Mouse (Mus musculus): ENCODE measurements around the gene Tsc1. TPM values are rescaled to one million over a fixed set of nuclear protein-coding genes. Genes with fewer than 3 reads are reported as not detected.

Gene Tsc1
- total RNA-seq, 1 experiment = 14.9 TPM

- no peaks in the 10 kb centered on the region for H3K36me3 ChIP-seq (ENCODE audit: control insufficient read depth, insufficient read depth, low read length, poor library complexity, severe bottlenecking)
- DNase-seq (ENCODE audit: low read depth, low spot score) = no peak
- H3K4me3 ChIP-seq (ENCODE audit: insufficient read depth in 1 of 2, low read depth in 1 of 2, low read length in 2 of 2, poor library complexity in 1 of 2, severe bottlenecking in 1 of 2) = peak overlapping the region; percentile 82 to 94
- H3K4me1 ChIP-seq (ENCODE audit: control insufficient read depth in 2 of 2, insufficient read depth in 2 of 2, low read length in 2 of 2, poor library complexity in 1 of 2) = peaks cover 3 to 4% of the 10 kb centered on the region in 2 experiments; a peak in 3 of 4 replicates
- TF ChIP-seq HCFC1 (IDR thresholded peaks at IDR 0.05; ENCODE audit: borderline replicate concordance, insufficient read depth, low read length) (no peak), MAFK (IDR thresholded peaks at IDR 0.05; ENCODE audit: insufficient read depth, low read depth, low read length) (no peak)
- H3K27ac ChIP-seq (ENCODE audit: insufficient read depth, low read depth, low read length, poor library complexity, severe bottlenecking) = peak overlapping the region; percentile 68
- in situ Hi-C loops (cut with MboI; ENCODE audit: low sequenced_read_pairs in 2 of 2, unreplicated experiment in 2 of 2) = no loop called here
- H3K9me3 ChIP-seq (ENCODE audit: control insufficient read depth, insufficient read depth, low read depth, low read length) = no peaks in the 10 kb centered on the region
- H3K9ac ChIP-seq (ENCODE audit: insufficient read depth, low read depth, low read length, poor library complexity, severe bottlenecking) = peak overlapping the region; percentile 88
Observed at GRCm38 (mm10) chr2:28641435-28641941, 460 bp downstream of the Tsc1 start.

DNA sequence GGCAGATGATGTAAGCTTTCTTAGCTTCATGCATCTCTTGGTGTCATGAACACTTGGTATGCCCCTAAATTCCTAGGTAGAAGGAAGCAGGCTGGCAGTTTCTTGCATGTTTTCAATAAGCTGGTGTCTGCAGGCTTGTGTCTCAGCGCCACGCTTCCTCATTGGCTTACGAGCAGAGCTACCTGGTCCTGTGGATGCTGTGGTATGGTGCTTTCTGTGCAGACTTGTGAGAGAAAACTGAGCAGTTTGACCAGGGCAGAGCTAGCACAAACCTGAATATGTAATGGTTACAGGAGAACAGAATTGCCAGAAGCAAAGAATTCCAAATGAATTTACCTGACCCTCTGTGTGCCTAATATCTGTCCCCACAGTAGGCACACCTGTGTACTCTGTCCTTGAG, 2.1 kb downstream of the Tsc1 start:
- no peaks in the 10 kb centered on the region for H3K36me3 ChIP-seq (ENCODE audit: control insufficient read depth, insufficient read depth, low read length, poor library complexity, severe bottlenecking)
- no peak for DNase-seq (ENCODE audit: low read depth, low spot score)
- H3K4me3 ChIP-seq (ENCODE audit: insufficient read depth in 1 of 2, low read depth in 1 of 2, low read length in 2 of 2, poor library complexity in 1 of 2, severe bottlenecking in 1 of 2) = no peak overlapping the region
- TF ChIP-seq HCFC1 (IDR thresholded peaks at IDR 0.05; ENCODE audit: borderline replicate concordance, insufficient read depth, low read length) (no peak), CHD2 (IDR thresholded peaks at IDR 0.05; ENCODE audit: low read depth, low read length) (no peak), ZC3H11A (IDR thresholded peaks at IDR 0.05; ENCODE audit: borderline replicate concordance, low read depth, low read length) (no peak), MAFK (IDR thresholded peaks at IDR 0.05; ENCODE audit: insufficient read depth, low read depth, low read length) (no peak), ZNF384 (IDR thresholded peaks at IDR 0.05; ENCODE audit: low read depth, low read length) (no peak)
- H3K27ac ChIP-seq (ENCODE audit: insufficient read depth, low read depth, low read length, poor library complexity, severe bottlenecking) = no peak overlapping the region
- H3K9me3 ChIP-seq (ENCODE audit: control insufficient read depth, insufficient read depth, low read depth, low read length) = no peaks in the 10 kb centered on the region
- H3K9ac ChIP-seq (ENCODE audit: insufficient read depth, low read depth, low read length, poor library complexity, severe bottlenecking) = no peak overlapping the region
- in situ Hi-C loops (cut with MboI; ENCODE audit: low sequenced_read_pairs in 2 of 2, unreplicated experiment in 2 of 2) = no loop called here
- peaks cover 3 to 4% of the 10 kb centered on the region in 2 experiments; a peak in 3 of 4 replicates for H3K4me1 ChIP-seq (ENCODE audit: control insufficient read depth in 2 of 2, insufficient read depth in 2 of 2, low read length in 2 of 2, poor library complexity in 1 of 2)

DNA sequence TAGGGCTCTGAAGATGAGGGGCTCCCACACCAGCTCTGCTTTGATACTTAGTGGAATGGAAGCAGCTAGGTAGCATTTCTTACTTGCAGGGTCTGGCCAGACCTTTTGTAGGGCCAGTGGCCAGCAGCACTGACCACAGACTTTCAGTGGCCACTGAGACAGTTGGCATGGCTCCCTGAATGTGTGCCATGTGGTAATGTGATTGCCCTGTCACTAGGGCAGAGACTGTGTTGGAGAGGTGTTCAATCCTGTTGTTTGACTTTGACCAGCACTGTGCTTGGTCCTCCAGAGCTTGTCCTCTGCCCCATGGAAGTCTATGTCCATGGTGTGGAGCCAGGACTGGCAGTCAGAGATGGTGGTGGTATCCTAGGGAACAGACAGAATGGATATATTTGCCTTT, 9.5 kb downstream of the Tsc1 start:
- in situ Hi-C loops (cut with MboI; ENCODE audit: low sequenced_read_pairs in 2 of 2, unreplicated experiment in 2 of 2) = no loop called here
- H3K9ac ChIP-seq (ENCODE audit: insufficient read depth, low read depth, low read length, poor library complexity, severe bottlenecking) = no peak overlapping the region
- H3K36me3 ChIP-seq (ENCODE audit: control insufficient read depth, insufficient read depth, low read length, poor library complexity, severe bottlenecking) = no peaks in the 10 kb centered on the region
- DNase-seq (ENCODE audit: low read depth, low spot score) = no peak
- TF ChIP-seq HCFC1 (IDR thresholded peaks at IDR 0.05; ENCODE audit: borderline replicate concordance, insufficient read depth, low read length) (no peak), MAFK (IDR thresholded peaks at IDR 0.05; ENCODE audit: insufficient read depth, low read depth, low read length) (no peak), ZNF384 (IDR thresholded peaks at IDR 0.05; ENCODE audit: low read depth, low read length) (no peak), ZC3H11A (IDR thresholded peaks at IDR 0.05; ENCODE audit: borderline replicate concordance, low read depth, low read length) (no peak), CHD2 (IDR thresholded peaks at IDR 0.05; ENCODE audit: low read depth, low read length) (no peak)
- H3K4me1 ChIP-seq (ENCODE audit: control insufficient read depth in 2 of 2, insufficient read depth in 2 of 2, low read length in 2 of 2, poor library complexity in 1 of 2) = no peaks in the 10 kb centered on the region
- no peaks in the 10 kb centered on the region for H3K9me3 ChIP-seq (ENCODE audit: control insufficient read depth, insufficient read depth, low read depth, low read length)
- no peak overlapping the region for H3K27ac ChIP-seq (ENCODE audit: insufficient read depth, low read depth, low read length, poor library complexity, severe bottlenecking)
- H3K4me3 ChIP-seq (ENCODE audit: insufficient read depth in 1 of 2, low read depth in 1 of 2, low read length in 2 of 2, poor library complexity in 1 of 2, severe bottlenecking in 1 of 2) = no peak overlapping the region

- no peaks in the 10 kb centered on the region for H3K9me3 ChIP-seq (ENCODE audit: control insufficient read depth, insufficient read depth, low read depth, low read length)
- H3K4me3 ChIP-seq (ENCODE audit: insufficient read depth in 1 of 2, low read depth in 1 of 2, low read length in 2 of 2, poor library complexity in 1 of 2, severe bottlenecking in 1 of 2) = no peak overlapping the region
- H3K36me3 ChIP-seq (ENCODE audit: control insufficient read depth, insufficient read depth, low read length, poor library complexity, severe bottlenecking) = peaks cover 9% of the 10 kb centered on the region; the same call in 1 of the 2 replicates
- H3K9ac ChIP-seq (ENCODE audit: insufficient read depth, low read depth, low read length, poor library complexity, severe bottlenecking) = no peak overlapping the region
- H3K27ac ChIP-seq (ENCODE audit: insufficient read depth, low read depth, low read length, poor library complexity, severe bottlenecking) = no peak overlapping the region
- H3K4me1 ChIP-seq (ENCODE audit: control insufficient read depth in 2 of 2, insufficient read depth in 2 of 2, low read length in 2 of 2, poor library complexity in 1 of 2) = peaks cover 0 to 4% of the 10 kb centered on the region in 2 experiments; a peak in 1 of 4 replicates
- in situ Hi-C loops (cut with MboI; ENCODE audit: low sequenced_read_pairs in 2 of 2, unreplicated experiment in 2 of 2) = no loop called here
- TF ChIP-seq CHD2 (IDR thresholded peaks at IDR 0.05; ENCODE audit: low read depth, low read length) (no peak), ZC3H11A (IDR thresholded peaks at IDR 0.05; ENCODE audit: borderline replicate concordance, low read depth, low read length) (no peak), ZNF384 (IDR thresholded peaks at IDR 0.05; ENCODE audit: low read depth, low read length) (no peak), MAFK (IDR thresholded peaks at IDR 0.05; ENCODE audit: insufficient read depth, low read depth, low read length) (no peak), HCFC1 (IDR thresholded peaks at IDR 0.05; ENCODE audit: borderline replicate concordance, insufficient read depth, low read length) (no peak)
- DNase-seq (ENCODE audit: low read depth, low spot score) = no peak
Observed at GRCm38 (mm10) chr2:28653351-28653750, 12.3 kb downstream of the Tsc1 start.

DNA sequence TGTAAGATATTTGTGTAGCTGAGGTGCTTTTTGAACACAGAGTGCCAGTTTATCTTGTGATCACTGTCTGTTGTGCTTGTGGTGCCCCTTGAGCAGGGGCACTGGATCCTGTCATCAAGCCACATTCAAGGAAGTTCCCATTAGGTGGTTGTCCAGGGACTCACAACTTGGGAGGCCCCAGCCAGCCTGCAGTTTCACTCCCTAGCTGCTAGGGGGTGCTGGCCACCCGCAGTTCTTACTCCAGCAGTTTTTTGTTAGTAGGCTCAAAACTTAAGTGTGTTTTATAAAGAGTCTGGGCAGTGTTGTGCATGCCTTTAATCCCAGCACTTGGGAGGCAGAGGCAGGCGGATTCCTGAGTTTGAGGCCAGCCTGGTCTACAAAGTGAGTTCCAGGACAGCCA, 13.3 kb downstream of the Tsc1 start:
- Histone ChIP-seq H3K4me1 (ENCODE audit: control insufficient read depth in 2 of 2, insufficient read depth in 2 of 2, low read length in 2 of 2, poor library complexity in 1 of 2) (peaks cover 0 to 4% of the 10 kb centered on the region in 2 experiments; a peak in 1 of 4 replicates), H3K9me3 (ENCODE audit: control insufficient read depth, insufficient read depth, low read depth, low read length) (no peaks in the 10 kb centered on the region), H3K27ac (ENCODE audit: insufficient read depth, low read depth, low read length, poor library complexity, severe bottlenecking) (no peak overlapping the region), H3K4me3 (ENCODE audit: insufficient read depth in 1 of 2, low read depth in 1 of 2, low read length in 2 of 2, poor library complexity in 1 of 2, severe bottlenecking in 1 of 2) (no peak overlapping the region), H3K36me3 (ENCODE audit: control insufficient read depth, insufficient read depth, low read length, poor library complexity, severe bottlenecking) (peaks cover 12% of the 10 kb centered on the region; the same call in 1 of the 2 replicates), H3K9ac (ENCODE audit: insufficient read depth, low read depth, low read length, poor library complexity, severe bottlenecking) (no peak overlapping the region)
- TF ChIP-seq ZNF384 (IDR thresholded peaks at IDR 0.05; ENCODE audit: low read depth, low read length) (no peak), CHD2 (IDR thresholded peaks at IDR 0.05; ENCODE audit: low read depth, low read length) (no peak), MAFK (IDR thresholded peaks at IDR 0.05; ENCODE audit: insufficient read depth, low read depth, low read length) (no peak), ZC3H11A (IDR thresholded peaks at IDR 0.05; ENCODE audit: borderline replicate concordance, low read depth, low read length) (no peak), HCFC1 (IDR thresholded peaks at IDR 0.05; ENCODE audit: borderline replicate concordance, insufficient read depth, low read length) (no peak)
- peak; percentile 34 for DNase-seq (ENCODE audit: low read depth, low spot score)
- in situ Hi-C loops (cut with MboI; ENCODE audit: low sequenced_read_pairs in 2 of 2, unreplicated experiment in 2 of 2) = no loop called here

Measured in ES-E14 (cell line).